In genomic region chr16:93682689-93683507, GRCm38 (mm10) we compare ENCODE assay signal across 8 mouse cellular contexts. TPM values are rescaled to one million over a fixed set of nuclear protein-coding genes. Genes with fewer than 3 reads are reported as not detected.
DNase-seq lines count a peak whose midpoint lies in the region; ATAC-seq and TF ChIP-seq lines count a peak whose summit lies in the region.

TSS of gene Cbr3 (plus strand) at chr16:93683215.

- intact Hi-C loops in heart, postnatal 10 days (cut with DNase I), result loop anchor here (10.0 kb wide), 1 partner anchor 82 kb away; no protein-coding TSS in a partner anchor

- peak; percentile 74 for TF ChIP-seq CTCF in liver, postnatal 0 days (IDR thresholded peaks at IDR 0.05; ENCODE audit: low read depth)
- 0 out of 2 replicates have a peak, but pooled peaks have one; percentile 14 for TF ChIP-seq CTCF in testis, adult 2 months (IDR thresholded peaks at IDR 0.05; ENCODE audit: control insufficient read depth, insufficient read depth, insufficient replicate concordance, low read depth, low read length)

- peak; percentile 59 to 77 for DNase-seq in CD8-positive naive resting alpha-beta T cell, adult 2 months (ENCODE audit: low read depth in 2 of 2, low spot score in 2 of 2)
- DNase-seq in heart, postnatal 10 days, result peak; percentile 75 to 76
- DNase-seq in kidney, postnatal 4 days, result peak; percentile 84 to 89
- DNase-seq in liver, postnatal 0 days, result peak; percentile 82

- TF ChIP-seq POLR2A in testis, adult 2 months (IDR thresholded peaks at IDR 0.05; ENCODE audit: control insufficient read depth, low read depth, low read length), result no peak

- H3K4me2 ChIP-seq in forebrain, embryonic 15.5 days (replicated peaks), result peak within 1 kb of the TSS; percentile 64
- peak within 1 kb of the TSS; percentile 91 for H3K4me2 ChIP-seq in liver, postnatal 0 days (ENCODE audit: low read depth, low read length)
- H3K4me2 ChIP-seq in neural tube, embryonic 13.5 days, result peak within 1 kb of the TSS; percentile 75

- no peaks in the 10 kb centered on the region for H3K9me3 ChIP-seq in forebrain, embryonic 15.5 days
- H3K9me3 ChIP-seq in liver, postnatal 0 days (ENCODE audit: low read length), result peaks cover 2% of the 10 kb centered on the region; the same call in 1 of the 2 replicates
- no peaks in the 10 kb centered on the region for H3K9me3 ChIP-seq in neural tube, embryonic 13.5 days

- no peak for TF ChIP-seq EP300 in liver, postnatal 0 days (IDR thresholded peaks at IDR 0.05; ENCODE audit: low read depth)

- ATAC-seq in cerebellum, adult (ENCODE audit: insufficient number of reproducible peaks, low FRiP score, low TSS enrichment), result 0 out of 2 replicates have a peak, but pooled peaks have one; percentile 42
- ATAC-seq in forebrain, embryonic 15.5 days (replicated peaks), result peak; percentile 72
- peak; percentile 80 for ATAC-seq in liver, postnatal 0 days
- peak; percentile 78; the same call in 1 of the 2 replicates for ATAC-seq in neural tube, embryonic 13.5 days (ENCODE audit: low read depth)

- no peak within 1 kb of the TSS for H3K27ac ChIP-seq in forebrain, embryonic 15.5 days (replicated peaks)
- no peak within 1 kb of the TSS for H3K27ac ChIP-seq in liver, postnatal 0 days (ENCODE audit: low read depth)
- H3K27ac ChIP-seq in neural tube, embryonic 13.5 days (replicated peaks), result no peak within 1 kb of the TSS
- H3K27ac ChIP-seq in testis, adult 2 months (ENCODE audit: control insufficient read depth, insufficient read depth, low read depth, low read length), result no peak within 1 kb of the TSS; the same call in 1 of the 2 replicates

- peaks cover 50% of the 10 kb centered on the region for H3K27me3 ChIP-seq in forebrain, embryonic 15.5 days
- H3K27me3 ChIP-seq in liver, postnatal 0 days (ENCODE audit: insufficient read depth, low read length), result peaks cover 47% of the 10 kb centered on the region
- H3K27me3 ChIP-seq in neural tube, embryonic 13.5 days, result peaks cover 59% of the 10 kb centered on the region
- H3K27me3 ChIP-seq in testis, adult 2 months (ENCODE audit: control insufficient read depth, insufficient read depth, low read length), result 0 out of 2 replicates have a peak, but pooled peaks cover 3% of the 10 kb centered on the region

- H3K36me3 ChIP-seq in forebrain, embryonic 15.5 days, result no peaks in the 10 kb centered on the region
- no peaks in the 10 kb centered on the region for H3K36me3 ChIP-seq in liver, postnatal 0 days (replicated peaks; ENCODE audit: insufficient read depth, low read length)
- no peaks in the 10 kb centered on the region for H3K36me3 ChIP-seq in neural tube, embryonic 13.5 days
- no peaks in the 10 kb centered on the region for H3K36me3 ChIP-seq in testis, adult 2 months (ENCODE audit: control insufficient read depth, insufficient read depth, low read length)

- WGBS in forebrain, embryonic 15.5 days, result under 1% methylated on average over 63 of the region's 63 CpGs
- under 1% methylated on average over 63 of the region's 63 CpGs for WGBS in liver, postnatal 0 days (ENCODE audit: insufficient replicate concordance)
- under 1% methylated on average over 63 of the region's 63 CpGs for WGBS in neural tube, embryonic 13.5 days

- H3K4me3 ChIP-seq in forebrain, embryonic 15.5 days, result peak within 1 kb of the TSS; percentile 39
- H3K4me3 ChIP-seq in liver, postnatal 0 days (ENCODE audit: low read depth, low read length), result peak within 1 kb of the TSS; percentile 51
- H3K4me3 ChIP-seq in neural tube, embryonic 13.5 days, result peak within 1 kb of the TSS; percentile 44
- H3K4me3 ChIP-seq in testis, adult 2 months (ENCODE audit: control insufficient read depth, low read depth, low read length), result peak within 1 kb of the TSS; percentile 23

- peaks cover 19% of the 10 kb centered on the region for H3K4me1 ChIP-seq in forebrain, embryonic 15.5 days
- H3K4me1 ChIP-seq in liver, postnatal 0 days (ENCODE audit: insufficient read depth), result peaks cover 11% of the 10 kb centered on the region
- peaks cover 21% of the 10 kb centered on the region for H3K4me1 ChIP-seq in neural tube, embryonic 13.5 days (replicated peaks)
- peaks cover 15% of the 10 kb centered on the region for H3K4me1 ChIP-seq in testis, adult 2 months (ENCODE audit: control insufficient read depth, insufficient read depth, low read length)

- peak within 1 kb of the TSS; percentile 38 for H3K9ac ChIP-seq in forebrain, embryonic 15.5 days (replicated peaks)
- H3K9ac ChIP-seq in liver, postnatal 0 days (replicated peaks), result peak within 1 kb of the TSS; percentile 53
- peak within 1 kb of the TSS; percentile 58 for H3K9ac ChIP-seq in neural tube, embryonic 13.5 days

RNA-seq across cellular contexts. Expression of gene Cbr3, which starts in this region (rescaled TPM):
- 1.4 and 1.6 TPM in 2 replicates for polyA plus RNA-seq in forebrain, embryonic 15.5 days (2015; fragmentation: Nextera tagmentation; extraction: Ambion mirVana)
- total RNA-seq in heart, postnatal 10 days (2021), result 1 to 10 TPM; 3.5 to 4.5 TPM
- 0.75 and 0.81 TPM in 2 replicates for polyA plus RNA-seq in liver, postnatal 0 days (2015; fragmentation: Nextera tagmentation; extraction: Ambion mirVana)
- polyA plus RNA-seq in neural tube, embryonic 13.5 days (2015; fragmentation: Nextera tagmentation; extraction: Ambion mirVana), result 1.0 and 1.1 TPM in 2 replicates
- polyA plus RNA-seq in testis, adult 2 months (2012; rRNA removed), result 1.3 and 2.0 TPM in 2 replicates

Comparison
In these comparisons a context has a peak if more than half of its experiments do, and no peak if none do; other contexts are left out.
1. Peak in DNase-seq, ATAC-seq, H3K4me3 ChIP-seq, H3K9ac ChIP-seq and H3K4me2 ChIP-seq in liver, postnatal 0 days; RNA of the gene not detected or under 1 TPM.